Mouse (Mus musculus) testis, adult 2 months (tissue): ENCODE data around the gene Rbm12.

Experiments
- CTCF ChIP-seq: fragments of 200-500 bp; IDR thresholded peaks from 2 replicates; pipeline ENCODE4 v1.5.1; 2012; ENCODE audit warnings: low read depth, mild to moderate bottlenecking, inconsistent platforms, low read length, moderate library complexity; ENCODE audit not compliant: control insufficient read depth, insufficient read depth, insufficient replicate concordance
- POLR2A ChIP-seq: fragments of 200-500 bp; IDR thresholded peaks from 2 replicates; pipeline ENCODE4 v1.6.1; 2012; ENCODE audit warnings: low read depth, mild to moderate bottlenecking, inconsistent platforms, low read length, moderate library complexity; ENCODE audit not compliant: control insufficient read depth

GRCm38 (mm10) chr2:156047929-156048328 is 63.8 kb downstream of the Rbm12 start:
- TF ChIP-seq CTCF = no peak
- no peak for TF ChIP-seq POLR2A
